Mouse (Mus musculus) urinary bladder, postnatal 14 days (tissue): ENCODE measurements around the gene Med18.

Source experiments
- DNase-seq: peaks from one replicate; pipeline ENCODE4 v3.0.0; 2021; ENCODE audit warnings: low spot score

The Med18 gene

GRCm38 (mm10) chr4:132463430-132464254 lies at the start of gene Med18:
Gene Med18, minus strand, starts transcription at chr4:132463921.
- peak; percentile 94 for DNase-seq

- no peak for DNase-seq
Observed at GRCm38 (mm10) chr4:132512080-132512479, 48.4 kb upstream of the Med18 start.

- peak; percentile 98 for DNase-seq
Observed at GRCm38 (mm10) chr4:132510352-132510798, 46.7 kb upstream of the Med18 start, which contains the start of gene Sesn2. Gene Sesn2, minus strand, starts transcription at chr4:132510501.

- DNase-seq: peak; percentile 90
Observed at GRCm38 (mm10) chr4:132509621-132510296, 46.0 kb upstream of the Med18 start.

- DNase-seq: no peak
Observed at GRCm38 (mm10) chr4:132507210-132507609, 43.5 kb upstream of the Med18 start.

GRCm38 (mm10) chr4:132506250-132506649 lies 42.5 kb upstream of the Med18 start:
- DNase-seq: no peak

- DNase-seq: no peak
Observed at GRCm38 (mm10) chr4:132505800-132506199, 42.1 kb upstream of the Med18 start.

- DNase-seq: no peak
Observed at GRCm38 (mm10) chr4:132505034-132505738, 41.5 kb upstream of the Med18 start.

- DNase-seq: no peak
Observed at GRCm38 (mm10) chr4:132503344-132503743, 39.6 kb upstream of the Med18 start.

- no peak for DNase-seq
Observed at GRCm38 (mm10) chr4:132501639-132502038, 37.9 kb upstream of the Med18 start.

GRCm38 (mm10) chr4:132494271-132494918 lies 30.7 kb upstream of the Med18 start:
- DNase-seq: no peak

- DNase-seq: no peak
Observed at GRCm38 (mm10) chr4:132492178-132493060, 28.7 kb upstream of the Med18 start.

- no peak for DNase-seq
Observed at GRCm38 (mm10) chr4:132491748-132492147, 28.0 kb upstream of the Med18 start.

- DNase-seq: no peak
Observed at GRCm38 (mm10) chr4:132491057-132491456, 27.3 kb upstream of the Med18 start.

- DNase-seq: no peak
Observed at GRCm38 (mm10) chr4:132490273-132491010, 26.7 kb upstream of the Med18 start.

GRCm38 (mm10) chr4:132488976-132489375 lies 25.3 kb upstream of the Med18 start:
- no peak for DNase-seq

GRCm38 (mm10) chr4:132488521-132488920 lies 24.8 kb upstream of the Med18 start:
- DNase-seq: no peak

- DNase-seq: no peak
Observed at GRCm38 (mm10) chr4:132484820-132485219, 21.1 kb upstream of the Med18 start.

- no peak for DNase-seq
Observed at GRCm38 (mm10) chr4:132484231-132484630, 20.5 kb upstream of the Med18 start.

- DNase-seq: no peak
Observed at GRCm38 (mm10) chr4:132482956-132483608, 19.4 kb upstream of the Med18 start.
